Mouse (Mus musculus) A20 (cell line): ENCODE measurements around the gene Syngr1.

Experiments
- DNase-seq: peaks from one replicate; pipeline ENCODE4 v3.0.0-alpha.2; 2011; ENCODE audit warnings: low read depth, low spot score

Syngr1 gene

GRCm38 (mm10) chr15:80070095-80070644 lies 21.0 kb upstream of the Syngr1 start:
- DNase-seq, result no peak

GRCm38 (mm10) chr15:80071951-80072437 lies 19.1 kb upstream of the Syngr1 start:
- no peak for DNase-seq

GRCm38 (mm10) chr15:80072579-80073255 lies 18.4 kb upstream of the Syngr1 start:
- DNase-seq, result no peak

- no peak for DNase-seq
Observed at GRCm38 (mm10) chr15:80073256-80073621, 17.9 kb upstream of the Syngr1 start.

GRCm38 (mm10) chr15:80074663-80075373 lies 16.3 kb upstream of the Syngr1 start:
- no peak for DNase-seq

- no peak for DNase-seq
Observed at GRCm38 (mm10) chr15:80075374-80075694, 15.8 kb upstream of the Syngr1 start.

- DNase-seq, result peak; percentile 48
Observed at GRCm38 (mm10) chr15:80075733-80076337, 15.3 kb upstream of the Syngr1 start.

GRCm38 (mm10) chr15:80076338-80077136 lies 14.6 kb upstream of the Syngr1 start:
- peak; percentile 71 for DNase-seq

- no peak for DNase-seq
Observed at GRCm38 (mm10) chr15:80078058-80078814, 12.9 kb upstream of the Syngr1 start.

GRCm38 (mm10) chr15:80079129-80079668 lies 11.9 kb upstream of the Syngr1 start:
- no peak for DNase-seq

- DNase-seq, result no peak
Observed at GRCm38 (mm10) chr15:80079954-80080353, 11.2 kb upstream of the Syngr1 start.

GRCm38 (mm10) chr15:80080711-80081615 lies 10.2 kb upstream of the Syngr1 start:
- peak; percentile 52 for DNase-seq

- no peak for DNase-seq
Observed at GRCm38 (mm10) chr15:80081801-80082546, 9.2 kb upstream of the Syngr1 start.

- DNase-seq, result no peak
Observed at GRCm38 (mm10) chr15:80082661-80083275, 8.4 kb upstream of the Syngr1 start.

GRCm38 (mm10) chr15:80083276-80083731 lies 7.8 kb upstream of the Syngr1 start:
- DNase-seq, result peak; percentile 99

- DNase-seq, result no peak
Observed at GRCm38 (mm10) chr15:80083740-80084139, 7.4 kb upstream of the Syngr1 start.

GRCm38 (mm10) chr15:80087406-80088012 lies 3.6 kb upstream of the Syngr1 start:
- no peak for DNase-seq

GRCm38 (mm10) chr15:80088637-80089036 lies 2.5 kb upstream of the Syngr1 start:
- DNase-seq, result peak; percentile 90
